Mouse (Mus musculus): ENCODE data around the gene Rab3il1.

DNA sequence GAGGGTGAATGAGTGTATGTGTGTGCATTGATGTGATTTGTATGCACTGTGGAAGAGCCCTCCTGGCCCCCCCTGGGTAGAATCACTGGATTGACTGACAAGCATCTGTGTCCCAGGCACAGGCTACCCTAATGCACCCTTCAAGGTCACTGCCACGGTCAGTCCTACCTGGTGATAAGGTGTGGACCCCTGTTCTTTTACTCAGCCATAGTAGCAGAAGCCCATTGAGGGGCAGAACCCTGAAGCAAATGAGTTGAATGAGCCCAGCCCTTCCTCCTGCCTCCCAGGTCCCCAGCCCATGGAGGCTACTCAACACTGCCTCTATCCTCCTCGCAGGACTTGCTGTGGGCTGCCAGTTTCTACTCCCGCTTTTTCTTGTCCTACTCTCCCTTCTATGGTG, 53.8 kb downstream of the Rab3il1 start:
- TF ChIP-seq ZMIZ1 (IDR thresholded peaks at IDR 0.05; ENCODE audit: low read depth, low read length) (no peak), MEF2A (IDR thresholded peaks at IDR 0.05; ENCODE audit: extremely low read depth, insufficient replicate concordance, low read depth, low read length, poor library complexity, severe bottlenecking) (no peak), CTCF (IDR thresholded peaks at IDR 0.05 in 2 of 3, conservative IDR thresholded peaks at IDR 0.05 in 1 of 3; ENCODE audit: control insufficient read depth in 1 of 3, insufficient read depth in 1 of 3, low read depth in 2 of 3, low read length in 3 of 3, poor library complexity in 1 of 3, severe bottlenecking in 1 of 3) (no peak), RCOR1 (IDR thresholded peaks at IDR 0.05; ENCODE audit: low read depth, low read length) (no peak)

All from MEL (cell line).